Mouse (Mus musculus): ENCODE data around the gene Cda. TPM values are rescaled to one million over a fixed set of nuclear protein-coding genes. Genes with fewer than 3 reads are reported as not detected.

Gene Cda
- 2.9 and 3.7 TPM in 2 replicates for polyA plus RNA-seq (2012; rRNA removed)

DNA sequence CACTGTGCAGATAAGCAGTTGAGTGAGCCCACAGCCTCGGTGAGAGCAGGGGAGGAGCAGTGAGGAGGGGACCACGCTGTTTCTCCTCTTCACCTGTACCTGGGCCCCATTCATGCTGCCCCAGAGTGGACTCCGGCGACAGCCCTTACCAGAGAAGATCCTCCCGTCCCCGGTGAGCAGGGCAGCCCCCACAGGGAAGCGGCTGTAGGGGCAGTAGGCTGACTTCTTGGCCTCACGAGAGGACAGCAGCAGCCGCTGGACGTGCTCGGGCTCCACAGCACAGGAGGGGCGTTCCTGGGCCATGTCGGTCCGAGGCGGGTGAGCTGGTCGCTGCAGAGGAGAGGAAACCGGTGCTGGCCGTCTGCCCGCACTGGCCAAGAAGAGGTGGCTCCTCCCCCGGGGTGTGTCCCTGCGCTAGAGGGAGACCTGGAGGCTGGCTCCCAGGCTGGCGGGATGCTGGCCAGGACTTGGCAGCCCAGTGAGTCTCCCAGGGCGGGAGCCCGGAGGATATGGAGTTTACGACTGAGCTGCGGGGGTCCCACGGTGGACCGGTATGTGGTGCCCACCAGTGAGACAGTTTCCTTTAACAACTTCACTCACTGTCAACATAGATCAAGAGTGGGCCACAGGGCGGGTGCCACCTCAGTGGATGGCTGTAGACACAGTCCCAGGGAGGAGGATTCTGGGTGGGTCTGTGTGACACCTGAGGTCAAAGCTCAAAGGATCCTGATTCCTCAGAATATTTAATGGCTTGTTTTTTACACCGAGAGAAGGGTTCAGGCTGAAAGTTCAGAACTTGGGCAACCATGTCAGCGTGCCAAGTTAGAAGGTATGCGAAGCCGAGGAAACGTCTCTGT lies at the start of gene Cda:
Gene Cda (minus strand): TSS at position 352 of the 857 bp plus-strand sequence.
- Histone ChIP-seq H3K4me1 (ENCODE audit: control insufficient read depth, insufficient read depth, low read length) (no peaks in the 10 kb centered on the region), H3K27ac (ENCODE audit: insufficient read depth, low read length) (no peak within 1 kb of the TSS), H3K4me3 (ENCODE audit: insufficient read depth, low read length) (peak within 1 kb of the TSS; percentile 20; the same call in 1 of the 2 replicates)
- TF ChIP-seq POLR2A (IDR thresholded peaks at IDR 0.05; ENCODE audit: extremely low read depth, insufficient read depth, low read length) = no peak
- no peak for TF ChIP-seq CTCF (IDR thresholded peaks at IDR 0.05; ENCODE audit: extremely low read depth, insufficient read depth, low read length)

DNA sequence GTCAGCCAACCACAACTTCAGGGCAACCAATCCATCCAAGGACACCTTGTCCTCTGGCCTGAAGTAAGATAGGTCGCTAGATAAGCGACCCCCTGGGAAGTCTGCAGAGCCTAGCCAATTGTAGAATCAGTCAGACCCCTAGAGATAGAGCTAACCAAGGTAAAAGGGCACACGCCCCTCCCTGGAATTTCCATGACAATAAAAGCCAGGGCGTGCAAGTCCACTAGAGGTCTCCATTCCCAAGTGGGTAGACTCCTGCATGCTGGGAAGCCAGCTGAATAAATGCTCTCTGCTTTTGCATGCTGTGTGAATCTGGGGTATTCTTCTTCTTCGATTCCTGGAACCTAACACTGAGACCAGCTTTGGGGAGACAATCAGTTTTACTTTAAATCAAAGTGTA lies 48.6 kb upstream of the Cda start:
- Histone ChIP-seq H3K27ac (ENCODE audit: insufficient read depth, low read length) (no peak overlapping the region), H3K4me1 (ENCODE audit: control insufficient read depth, insufficient read depth, low read length) (peaks cover 20% of the 10 kb centered on the region), H3K4me3 (ENCODE audit: insufficient read depth, low read length) (no peak overlapping the region)
- TF ChIP-seq CTCF (IDR thresholded peaks at IDR 0.05; ENCODE audit: extremely low read depth, insufficient read depth, low read length) (peak; percentile 11; the same call in 1 of the 2 replicates), POLR2A (IDR thresholded peaks at IDR 0.05; ENCODE audit: extremely low read depth, insufficient read depth, low read length) (no peak)

DNA sequence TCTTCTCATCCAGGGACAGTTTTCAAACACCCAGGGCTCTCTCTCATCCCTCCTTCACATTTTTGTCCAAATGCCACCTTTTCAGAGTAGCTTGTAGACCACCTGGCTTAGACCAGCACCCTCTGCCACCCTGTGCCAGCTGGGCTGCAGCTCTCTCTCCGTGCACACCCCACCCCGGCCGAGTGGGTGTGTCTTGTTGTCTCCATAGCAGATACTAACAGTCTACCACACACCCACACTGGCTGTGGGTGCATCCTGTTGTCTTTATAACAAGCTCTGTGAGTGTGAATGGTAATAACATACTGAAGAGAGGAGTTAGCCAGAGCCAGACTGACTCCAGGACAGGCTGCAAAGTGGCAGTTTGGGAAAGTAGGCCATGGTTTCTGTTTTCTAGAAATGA lies 48.2 kb upstream of the Cda start:
- TF ChIP-seq POLR2A (IDR thresholded peaks at IDR 0.05; ENCODE audit: extremely low read depth, insufficient read depth, low read length) (no peak), CTCF (IDR thresholded peaks at IDR 0.05; ENCODE audit: extremely low read depth, insufficient read depth, low read length) (no peak)
- Histone ChIP-seq H3K4me3 (ENCODE audit: insufficient read depth, low read length) (no peak overlapping the region), H3K4me1 (ENCODE audit: control insufficient read depth, insufficient read depth, low read length) (peaks cover 22% of the 10 kb centered on the region), H3K27ac (ENCODE audit: insufficient read depth, low read length) (no peak overlapping the region)

DNA sequence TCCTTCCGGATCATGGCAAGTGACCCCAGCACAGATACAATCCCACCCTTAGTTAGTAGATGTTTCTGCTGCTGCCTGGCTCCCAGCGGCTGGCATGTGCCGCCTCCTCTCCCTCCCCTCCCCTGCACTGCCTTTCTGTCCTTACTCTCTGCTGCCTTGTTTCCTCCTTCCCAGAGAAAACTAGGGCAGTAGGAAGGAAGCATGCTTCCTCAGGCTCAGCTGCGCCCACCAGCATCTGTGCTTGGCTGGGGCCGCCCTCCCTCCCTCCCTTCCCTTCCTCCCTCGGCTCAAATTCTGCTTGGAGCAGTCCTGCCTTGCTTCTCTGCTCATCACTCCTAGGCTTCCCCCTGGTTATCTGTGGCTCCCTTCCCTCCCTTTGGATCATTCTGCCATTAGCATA lies 46.9 kb upstream of the Cda start:
- no peak for TF ChIP-seq CTCF (IDR thresholded peaks at IDR 0.05; ENCODE audit: extremely low read depth, insufficient read depth, low read length)
- peak; percentile 47; the same call in 1 of the 2 replicates for TF ChIP-seq POLR2A (IDR thresholded peaks at IDR 0.05; ENCODE audit: extremely low read depth, insufficient read depth, low read length)
- H3K4me3 ChIP-seq (ENCODE audit: insufficient read depth, low read length) = no peak overlapping the region
- H3K4me1 ChIP-seq (ENCODE audit: control insufficient read depth, insufficient read depth, low read length) = peaks cover 22% of the 10 kb centered on the region
- H3K27ac ChIP-seq (ENCODE audit: insufficient read depth, low read length) = no peak overlapping the region

DNA sequence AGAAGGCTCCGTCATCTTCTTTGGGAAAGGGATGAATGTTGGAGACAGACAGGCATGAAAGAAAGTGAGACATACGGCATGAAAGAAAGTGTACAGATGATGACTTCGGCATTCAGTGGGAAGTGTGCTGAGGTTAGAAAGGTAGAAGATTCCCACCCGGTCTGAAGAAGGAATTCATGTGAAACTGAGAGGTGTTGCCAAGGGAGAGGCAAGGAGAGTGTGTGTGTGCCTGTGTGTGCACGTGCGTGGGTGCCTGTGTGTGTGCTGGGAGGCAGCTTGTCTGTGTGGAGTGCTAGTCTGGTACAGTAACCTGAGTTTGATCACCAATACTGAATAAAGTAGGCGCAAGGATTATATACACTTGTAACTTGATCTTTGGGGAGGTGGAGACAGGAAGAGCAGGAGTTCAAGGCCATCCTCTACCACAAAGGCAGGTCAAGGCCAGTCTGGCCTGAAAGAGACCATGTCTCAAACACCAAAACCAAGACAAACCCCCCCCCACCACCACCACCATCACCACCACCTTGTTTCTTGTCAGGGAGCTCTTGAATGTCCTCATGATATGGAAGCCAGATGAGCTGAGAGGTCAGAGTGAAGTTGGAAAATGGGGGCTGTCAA lies 43.8 kb upstream of the Cda start:
- TF ChIP-seq CTCF (IDR thresholded peaks at IDR 0.05; ENCODE audit: extremely low read depth, insufficient read depth, low read length) = no peak
- no peak for TF ChIP-seq POLR2A (IDR thresholded peaks at IDR 0.05; ENCODE audit: extremely low read depth, insufficient read depth, low read length)
- Histone ChIP-seq H3K4me1 (ENCODE audit: control insufficient read depth, insufficient read depth, low read length) (peaks cover 14% of the 10 kb centered on the region), H3K27ac (ENCODE audit: insufficient read depth, low read length) (no peak overlapping the region), H3K4me3 (ENCODE audit: insufficient read depth, low read length) (no peak overlapping the region)

DNA sequence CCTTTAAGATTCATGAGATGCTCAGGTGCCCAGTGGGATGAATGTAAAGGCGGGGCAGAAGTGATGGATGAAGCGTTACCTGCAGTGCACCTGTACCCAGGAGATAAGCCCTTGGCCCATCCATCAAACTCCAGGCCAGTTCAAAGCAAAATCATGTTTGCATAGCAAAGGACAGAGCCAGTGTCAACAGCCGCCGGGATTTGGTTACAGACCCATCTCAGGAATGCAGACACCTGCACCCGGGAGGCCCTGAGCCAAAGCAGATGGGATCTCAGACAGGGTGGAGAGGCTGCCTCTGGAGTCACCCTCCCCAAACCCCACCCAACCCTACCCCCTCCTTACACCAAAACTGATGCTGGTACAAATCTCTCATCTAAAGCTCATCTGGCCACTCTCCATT lies 43.2 kb upstream of the Cda start:
- no peak overlapping the region for H3K27ac ChIP-seq (ENCODE audit: insufficient read depth, low read length)
- no peak overlapping the region for H3K4me3 ChIP-seq (ENCODE audit: insufficient read depth, low read length)
- peaks cover 14% of the 10 kb centered on the region for H3K4me1 ChIP-seq (ENCODE audit: control insufficient read depth, insufficient read depth, low read length)
- no peak for TF ChIP-seq POLR2A (IDR thresholded peaks at IDR 0.05; ENCODE audit: extremely low read depth, insufficient read depth, low read length)
- TF ChIP-seq CTCF (IDR thresholded peaks at IDR 0.05; ENCODE audit: extremely low read depth, insufficient read depth, low read length) = no peak

DNA sequence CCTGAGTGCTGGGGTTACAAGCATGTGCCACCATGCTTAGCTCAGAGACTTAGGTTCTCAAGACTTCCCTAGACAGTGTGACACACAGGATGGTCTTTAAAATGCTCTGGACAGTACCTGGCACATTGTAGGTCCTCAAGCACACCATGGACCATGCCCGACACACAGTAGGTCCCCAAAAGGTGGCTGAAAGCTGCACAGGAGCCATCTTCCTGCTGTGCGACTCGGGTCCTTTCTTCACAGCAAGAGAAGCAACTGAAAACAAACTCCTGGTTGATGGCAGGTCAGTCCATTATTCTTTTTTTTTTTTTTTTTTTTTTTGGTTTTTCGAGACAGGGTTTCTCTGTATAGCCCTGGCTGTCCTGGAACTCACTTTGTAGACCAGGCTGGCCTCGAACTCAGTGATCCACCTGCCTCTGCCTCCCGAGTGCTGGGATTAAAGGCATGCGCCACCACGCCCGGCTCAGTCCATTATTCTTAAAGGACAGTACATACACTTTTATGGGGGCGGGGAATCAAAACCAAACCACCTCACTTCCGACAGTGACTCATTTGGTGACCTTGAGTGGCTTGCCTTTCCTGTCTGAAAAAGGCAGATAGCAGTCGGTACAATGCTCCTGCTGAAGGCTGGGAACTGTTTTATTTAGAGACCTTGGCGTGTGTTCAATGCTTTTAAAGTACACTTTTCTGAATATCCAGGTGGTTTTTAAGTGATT lies 39.8 kb upstream of the Cda start:
- peaks cover 4% of the 10 kb centered on the region; the same call in 1 of the 2 replicates for H3K4me1 ChIP-seq (ENCODE audit: control insufficient read depth, insufficient read depth, low read length)
- TF ChIP-seq CTCF (IDR thresholded peaks at IDR 0.05; ENCODE audit: extremely low read depth, insufficient read depth, low read length) = no peak
- TF ChIP-seq POLR2A (IDR thresholded peaks at IDR 0.05; ENCODE audit: extremely low read depth, insufficient read depth, low read length) = no peak
- no peak overlapping the region for H3K4me3 ChIP-seq (ENCODE audit: insufficient read depth, low read length)

DNA sequence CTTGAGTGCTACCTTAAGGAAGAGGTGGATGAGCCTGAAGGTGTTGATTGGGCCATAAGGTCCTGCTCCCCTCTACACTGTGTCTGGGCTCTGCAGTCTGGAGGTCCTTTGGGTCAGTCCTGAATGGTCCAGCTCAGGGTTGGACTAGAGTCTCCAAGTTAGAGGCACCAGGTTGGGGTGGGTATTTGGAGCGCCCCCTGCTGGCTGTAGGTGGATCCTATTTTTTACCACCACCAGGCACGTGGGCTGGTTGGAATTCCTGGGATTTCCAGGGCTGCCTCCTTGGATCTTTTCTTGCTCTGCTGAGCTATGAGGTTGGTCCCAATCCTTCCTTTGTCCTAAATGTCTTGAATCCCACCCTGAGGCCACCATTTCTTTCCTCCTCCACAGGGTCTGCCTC lies 37.0 kb upstream of the Cda start:
- Histone ChIP-seq H3K4me3 (ENCODE audit: insufficient read depth, low read length) (no peak overlapping the region), H3K27ac (ENCODE audit: insufficient read depth, low read length) (no peak overlapping the region), H3K4me1 (ENCODE audit: control insufficient read depth, insufficient read depth, low read length) (no peaks in the 10 kb centered on the region)
- no peak for TF ChIP-seq POLR2A (IDR thresholded peaks at IDR 0.05; ENCODE audit: extremely low read depth, insufficient read depth, low read length)
- peak; percentile 41 for TF ChIP-seq CTCF (IDR thresholded peaks at IDR 0.05; ENCODE audit: extremely low read depth, insufficient read depth, low read length)

More for the DNA sequence above, 39.8 kb upstream of the Cda start:
- no peak overlapping the region for H3K27ac ChIP-seq (ENCODE audit: insufficient read depth, low read length)

DNA sequence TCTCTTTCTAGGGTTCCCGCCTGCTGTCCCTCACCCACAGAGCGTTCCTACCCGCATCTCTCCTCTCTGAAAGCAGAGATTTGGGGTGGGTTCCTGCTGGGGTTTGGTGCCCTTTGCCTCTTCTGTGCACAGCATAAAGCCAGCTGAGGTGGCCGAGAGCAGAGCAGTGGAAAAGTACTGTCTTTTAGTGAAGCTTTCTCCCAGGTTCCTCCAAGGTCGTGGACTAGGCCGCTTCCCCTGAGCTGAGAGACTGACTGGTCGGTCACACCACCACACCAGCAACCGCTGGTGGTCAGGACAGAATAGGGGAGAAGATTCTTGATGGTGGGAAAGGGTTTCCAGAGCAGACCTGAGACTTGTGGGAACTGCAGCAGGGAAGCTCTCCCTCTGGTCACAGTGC lies 28.9 kb upstream of the Cda start:
- peaks cover 4% of the 10 kb centered on the region for H3K4me1 ChIP-seq (ENCODE audit: control insufficient read depth, insufficient read depth, low read length)
- H3K27ac ChIP-seq (ENCODE audit: insufficient read depth, low read length) = peak overlapping the region; percentile 16; the same call in 1 of the 2 replicates
- peak overlapping the region; percentile 93 for H3K4me3 ChIP-seq (ENCODE audit: insufficient read depth, low read length)
- TF ChIP-seq POLR2A (IDR thresholded peaks at IDR 0.05; ENCODE audit: extremely low read depth, insufficient read depth, low read length) (no peak), CTCF (IDR thresholded peaks at IDR 0.05; ENCODE audit: extremely low read depth, insufficient read depth, low read length) (no peak)
